Mouse (Mus musculus) embryonic fibroblast, embryonic 13.5 days (primary cell): ENCODE results near the gene Col9a2. TPM values are rescaled to one million over a fixed set of nuclear protein-coding genes. Genes with fewer than 3 reads are reported as not detected.

Experiments used
- H3K27ac ChIP-seq: 2 replicates; pipeline ENCODE4 v1.5.1; 2012; ENCODE audit warnings: low read length, control low read depth, inconsistent platforms; ENCODE audit not compliant: insufficient read depth
- H3K4me1 ChIP-seq: 2 replicates; pipeline ENCODE4 v1.6.1; 2011; ENCODE audit warnings: low read length; ENCODE audit not compliant: control insufficient read depth, insufficient read depth
- H3K4me3 ChIP-seq: 2 replicates; pipeline ENCODE4 v1.5.1; 2011; ENCODE audit warnings: mild to moderate bottlenecking, control low read depth, low read length; ENCODE audit not compliant: insufficient read depth
- CTCF ChIP-seq: IDR thresholded peaks from 2 replicates; pipeline ENCODE4 v1.5.1; 2011; ENCODE audit warnings: mild to moderate bottlenecking, control low read depth, low read length, moderate library complexity, borderline replicate concordance; ENCODE audit not compliant: insufficient read depth
- POLR2A ChIP-seq: IDR thresholded peaks from 2 replicates; pipeline ENCODE4 v1.6.1; 2011; ENCODE audit warnings: low read depth, mild to moderate bottlenecking, control low read depth, low read length, moderate library complexity
- polyA plus RNA-seq: library from polyadenylated mRNA; stranded (reverse); fragments of >200 nt; gene quantifications from 2 replicates; pipeline ENCODE4 v1.2.4, GENCODE M21; 2011; ENCODE audit warnings: low read depth; ENCODE audit not compliant: missing spikeins, insufficient read length

The Col9a2 gene
- polyA plus RNA-seq, 1 experiment, result 0.58 TPM

GRCm38 (mm10) chr4:121074250-121074649 lies 35.1 kb downstream of the Col9a2 start:
- no peak for TF ChIP-seq POLR2A
- TF ChIP-seq CTCF, result no peak
- H3K4me1 ChIP-seq, result no peaks in the 10 kb centered on the region
- H3K27ac ChIP-seq, result peak overlapping the region; percentile 11; the same call in 1 of the 2 replicates
- no peak overlapping the region for H3K4me3 ChIP-seq

- no peaks in the 10 kb centered on the region for H3K4me1 ChIP-seq
- TF ChIP-seq CTCF (no peak), POLR2A (no peak)
- H3K27ac ChIP-seq, result no peak overlapping the region
- no peak overlapping the region for H3K4me3 ChIP-seq
These were observed 38.9 kb downstream of the Col9a2 start for GRCm38 (mm10) chr4:121077915-121078646.

GRCm38 (mm10) chr4:121080395-121080794 lies 41.2 kb downstream of the Col9a2 start:
- Histone ChIP-seq H3K4me3 (no peak overlapping the region), H3K27ac (no peak overlapping the region), H3K4me1 (peaks cover 5% of the 10 kb centered on the region; the same call in 1 of the 2 replicates)
- TF ChIP-seq CTCF (no peak), POLR2A (no peak)

- Histone ChIP-seq H3K4me3 (no peak overlapping the region), H3K4me1 (peaks cover 10% of the 10 kb centered on the region), H3K27ac (peak overlapping the region; percentile 41; the same call in 1 of the 2 replicates)
- no peak for TF ChIP-seq POLR2A
- no peak for TF ChIP-seq CTCF
These were observed 45.3 kb downstream of the Col9a2 start for GRCm38 (mm10) chr4:121084506-121084905.

- Histone ChIP-seq H3K27ac (peak overlapping the region; percentile 96), H3K4me1 (peaks cover 10% of the 10 kb centered on the region), H3K4me3 (no peak overlapping the region)
- TF ChIP-seq POLR2A, result no peak
- no peak for TF ChIP-seq CTCF
These were observed 49.5 kb downstream of the Col9a2 start for GRCm38 (mm10) chr4:121088696-121089095.

GRCm38 (mm10) chr4:121090211-121090610 lies 51.0 kb downstream of the Col9a2 start:
- Histone ChIP-seq H3K27ac (no peak overlapping the region), H3K4me1 (peaks cover 6% of the 10 kb centered on the region), H3K4me3 (no peak overlapping the region)
- TF ChIP-seq CTCF (no peak), POLR2A (no peak)

- Histone ChIP-seq H3K27ac (peak within 1 kb of the TSS; percentile 27; the same call in 1 of the 2 replicates), H3K4me3 (peak within 1 kb of the TSS; percentile 58), H3K4me1 (no peaks in the 10 kb centered on the region)
- TF ChIP-seq POLR2A, result peak; percentile 73
- TF ChIP-seq CTCF, result no peak
These were observed 58.6 kb downstream of the Col9a2 start, which contains the start of gene Zmpste24 for GRCm38 (mm10) chr4:121097650-121098378. Gene Zmpste24, minus strand, starts transcription at chr4:121098241.

- TF ChIP-seq POLR2A (no peak), CTCF (no peak)
- Histone ChIP-seq H3K4me1 (no peaks in the 10 kb centered on the region), H3K27ac (no peak overlapping the region), H3K4me3 (no peak overlapping the region)
These were observed 64.1 kb downstream of the Col9a2 start for GRCm38 (mm10) chr4:121103304-121103703.

Other genes with a start within 250 kb of the Col9a2 start
- gene Nfyc, start 207.8 kb upstream of the Col9a2 start, polyA plus RNA-seq, result 30.4 and 36.4 TPM in 2 replicates
- gene Rims3, start 184.6 kb upstream of the Col9a2 start, polyA plus RNA-seq, result not detected in 2 replicates
- gene Exo5, start 114.4 kb upstream of the Col9a2 start, polyA plus RNA-seq, result 17.2 and 24.0 TPM in 2 replicates
- 1.2 and 1.5 TPM in 2 replicates for gene Zfp69, start 87.7 kb upstream of the Col9a2 start, polyA plus RNA-seq
- gene Smap2, start 22.1 kb upstream of the Col9a2 start, polyA plus RNA-seq, result 31.7 and 35.5 TPM in 2 replicates
- 70.9 and 72.8 TPM in 2 replicates for gene Zmpste24, start 58.9 kb downstream of the Col9a2 start, polyA plus RNA-seq
- gene Tmco2, start 69.8 kb downstream of the Col9a2 start, polyA plus RNA-seq, result not detected in 2 replicates
- 29.2 and 30.0 TPM in 2 replicates for gene Rlf, start 175.7 kb downstream of the Col9a2 start, polyA plus RNA-seq